Mouse (Mus musculus) retina, postnatal 7 days (tissue): Measurements from ENCODE around the gene Tnrc6b.
"Not testable (repeated sequence)": the region's sequence is repeated elsewhere in the genome, so short reads cannot be mapped to it uniquely, and the experiment has no call there.

Source experiments
- DNase-seq: peaks from one replicate; pipeline ENCODE4 v3.0.0-alpha.2; 2012; ENCODE audit warnings: low read depth, low spot score

Gene Tnrc6b

GRCm38 (mm10) chr15:80850004-80850403 lies 138.9 kb downstream of the Tnrc6b start:
- DNase-seq, result no peak

- DNase-seq, result no peak
These were observed 139.8 kb downstream of the Tnrc6b start for GRCm38 (mm10) chr15:80850682-80851475.

- no peak for DNase-seq
These were observed 141.0 kb downstream of the Tnrc6b start for GRCm38 (mm10) chr15:80852122-80852521.

GRCm38 (mm10) chr15:80852527-80852926 lies 141.4 kb downstream of the Tnrc6b start:
- not testable (repeated sequence) for DNase-seq

- DNase-seq, result no peak
These were observed 148.3 kb downstream of the Tnrc6b start for GRCm38 (mm10) chr15:80859366-80859765.

GRCm38 (mm10) chr15:80861302-80861701 lies 150.2 kb downstream of the Tnrc6b start:
- DNase-seq, result no peak

GRCm38 (mm10) chr15:80862027-80862426 lies 150.9 kb downstream of the Tnrc6b start:
- no peak for DNase-seq

- DNase-seq, result not testable (repeated sequence)
These were observed 157.5 kb downstream of the Tnrc6b start for GRCm38 (mm10) chr15:80868603-80869002.

GRCm38 (mm10) chr15:80874726-80875125 lies 163.6 kb downstream of the Tnrc6b start:
- DNase-seq, result no peak

- DNase-seq, result no peak
These were observed 165.1 kb downstream of the Tnrc6b start for GRCm38 (mm10) chr15:80876231-80876630.

GRCm38 (mm10) chr15:80884095-80884494 lies 173.0 kb downstream of the Tnrc6b start:
- DNase-seq, result no peak

GRCm38 (mm10) chr15:80886361-80887156 lies 175.4 kb downstream of the Tnrc6b start:
- no peak for DNase-seq

- no peak for DNase-seq
These were observed 181.2 kb downstream of the Tnrc6b start for GRCm38 (mm10) chr15:80892341-80892740.

GRCm38 (mm10) chr15:80896741-80897140 lies 185.6 kb downstream of the Tnrc6b start:
- DNase-seq, result no peak

- DNase-seq, result no peak
These were observed 186.8 kb downstream of the Tnrc6b start for GRCm38 (mm10) chr15:80897911-80898310.

- DNase-seq, result no peak
These were observed 188.7 kb downstream of the Tnrc6b start for GRCm38 (mm10) chr15:80899806-80900205.

GRCm38 (mm10) chr15:80901806-80902513 lies 190.8 kb downstream of the Tnrc6b start:
- DNase-seq, result no peak

GRCm38 (mm10) chr15:80904776-80905175 lies 193.7 kb downstream of the Tnrc6b start:
- DNase-seq, result not testable (repeated sequence)

- no peak for DNase-seq
These were observed 199.1 kb downstream of the Tnrc6b start for GRCm38 (mm10) chr15:80910183-80910582.

- DNase-seq, result no peak
These were observed 199.8 kb downstream of the Tnrc6b start for GRCm38 (mm10) chr15:80910790-80911531.

- no peak for DNase-seq
These were observed 201.1 kb downstream of the Tnrc6b start for GRCm38 (mm10) chr15:80912175-80912574.
